Mouse (Mus musculus): Measurements from ENCODE around the gene 4930524J08Rik. TPM values are rescaled to one million over a fixed set of nuclear protein-coding genes. Genes with fewer than 3 reads are reported as not detected.

The 4930524J08Rik gene
- polyA plus RNA-seq, 1 experiment = 2.8 TPM

- DNase-seq (ENCODE audit: extremely low spot score in 1 of 2, low spot score in 1 of 2) = no peak
Observed at GRCm38 (mm10) chr5:100003895-100004294, 25.0 kb downstream of the 4930524J08Rik start.

GRCm38 (mm10) chr5:100005431-100005830 is 26.6 kb downstream of the 4930524J08Rik start:
- DNase-seq (ENCODE audit: extremely low spot score in 1 of 2, low spot score in 1 of 2) = no peak

GRCm38 (mm10) chr5:100005896-100006295 is 27.0 kb downstream of the 4930524J08Rik start:
- DNase-seq (ENCODE audit: extremely low spot score in 1 of 2, low spot score in 1 of 2) = no peak

DNA sequence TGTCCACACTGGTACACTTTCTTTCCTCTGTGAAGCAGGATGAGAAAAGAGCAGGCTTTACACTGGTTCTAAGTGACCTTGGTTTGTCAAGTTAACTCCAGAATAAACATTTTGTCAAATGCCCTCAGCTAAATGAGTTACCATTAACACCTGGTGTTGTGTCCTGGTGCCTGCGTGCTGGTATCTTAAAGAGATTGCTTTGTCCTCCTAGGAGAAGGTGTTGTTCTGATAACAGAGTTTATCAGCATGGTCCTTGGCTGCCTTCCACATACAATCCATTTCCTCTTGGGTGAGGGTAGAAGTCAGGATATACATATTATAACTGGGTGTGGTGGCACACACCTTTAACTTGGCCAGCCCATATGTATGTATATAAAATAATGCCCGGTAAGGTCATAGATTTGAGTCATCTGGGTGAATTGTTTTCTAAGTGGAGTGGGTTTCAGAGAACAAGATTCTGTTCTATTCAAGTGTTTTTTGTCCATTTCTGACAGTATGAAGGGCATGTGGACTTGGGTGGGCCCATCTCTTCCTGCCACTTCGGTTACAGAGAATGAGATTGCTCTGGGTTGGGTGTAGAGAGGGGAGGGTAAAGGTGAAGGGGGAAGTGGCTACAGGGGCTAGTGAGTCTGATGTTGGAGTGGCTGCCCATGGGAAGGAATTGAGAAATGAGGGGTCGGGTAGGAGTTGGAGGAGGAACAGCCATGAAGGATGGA is 27.6 kb downstream of the 4930524J08Rik start:
- no peak for DNase-seq (ENCODE audit: extremely low spot score in 1 of 2, low spot score in 1 of 2)

- no peak for DNase-seq (ENCODE audit: extremely low spot score in 1 of 2, low spot score in 1 of 2)
Observed at GRCm38 (mm10) chr5:100007040-100007375, 28.1 kb downstream of the 4930524J08Rik start.

GRCm38 (mm10) chr5:100008485-100008884 is 29.6 kb downstream of the 4930524J08Rik start:
- DNase-seq (ENCODE audit: extremely low spot score in 1 of 2, low spot score in 1 of 2) = no peak

GRCm38 (mm10) chr5:100012599-100012998 is 33.7 kb downstream of the 4930524J08Rik start:
- no peak for DNase-seq (ENCODE audit: extremely low spot score in 1 of 2, low spot score in 1 of 2)

DNA sequence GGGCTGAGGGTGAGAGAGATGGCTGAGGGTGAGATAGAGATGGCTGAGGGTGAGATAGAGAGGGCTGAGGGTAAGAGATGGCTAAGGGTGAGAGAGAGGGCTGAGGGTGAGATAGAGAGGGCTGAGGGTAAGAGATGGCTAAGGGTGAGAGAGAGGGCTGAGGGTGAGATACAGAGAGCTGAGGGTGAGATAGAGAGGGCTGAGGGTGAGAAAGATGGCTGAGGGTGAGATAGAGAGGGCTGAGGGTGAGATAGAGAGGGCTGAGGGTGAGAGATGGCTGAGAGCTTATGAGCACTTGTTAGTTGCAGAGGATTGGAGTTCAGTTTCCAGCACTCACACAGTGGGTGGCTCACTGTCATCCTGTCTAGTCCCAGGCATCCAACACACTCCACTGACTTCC is 41.2 kb downstream of the 4930524J08Rik start:
- DNase-seq (ENCODE audit: extremely low spot score in 1 of 2, low spot score in 1 of 2) = no peak

DNA sequence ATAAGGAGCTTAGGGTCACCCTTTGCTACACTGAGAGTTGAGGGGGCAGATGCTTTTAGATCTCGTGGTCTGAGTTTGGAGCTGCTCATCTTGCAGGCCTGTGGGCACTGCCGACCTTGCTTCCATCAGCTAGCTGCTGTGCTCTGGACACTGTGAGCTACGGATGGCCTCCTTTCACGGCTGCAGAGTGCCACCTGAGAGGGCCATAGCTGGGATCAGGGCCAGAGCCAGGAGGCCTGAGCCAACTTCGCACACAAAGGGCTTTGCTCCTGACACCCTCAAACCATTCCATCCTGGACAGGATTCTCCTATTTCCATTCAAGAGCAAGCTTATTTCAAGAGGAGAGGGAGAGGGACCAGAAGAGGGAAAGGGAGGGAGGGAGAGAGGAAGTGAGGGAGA is 45.5 kb downstream of the 4930524J08Rik start:
- DNase-seq (ENCODE audit: extremely low spot score in 1 of 2, low spot score in 1 of 2) = no peak

DNA sequence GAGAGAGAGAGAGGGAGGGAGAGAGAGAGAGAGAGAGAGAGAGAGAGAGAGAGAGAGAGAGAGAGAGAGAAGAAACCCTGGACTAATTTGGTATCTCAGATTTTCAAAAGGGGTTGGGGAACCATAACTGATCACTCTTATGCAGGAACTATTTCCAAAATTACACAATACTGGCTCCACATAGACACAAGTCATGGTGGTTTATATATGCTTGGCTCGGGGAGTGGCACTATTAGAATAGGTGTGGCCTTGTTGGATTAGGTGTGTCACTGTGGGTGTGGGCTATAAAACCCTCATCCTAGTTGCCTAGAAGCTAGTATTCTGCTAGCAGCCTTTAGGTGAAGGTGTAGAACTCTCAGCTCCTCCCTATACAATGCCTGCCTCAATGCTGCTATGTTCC is 46.0 kb downstream of the 4930524J08Rik start:
- no peak for DNase-seq (ENCODE audit: extremely low spot score in 1 of 2, low spot score in 1 of 2)

Other genes starting within 250 kb of the 4930524J08Rik start
- gene Rasgef1b, start 250.0 kb upstream of the 4930524J08Rik start, polyA plus RNA-seq (2012; rRNA removed) = 45.0 and 52.1 TPM in 2 replicates
- gene Vamp9, start 72.8 kb upstream of the 4930524J08Rik start, polyA plus RNA-seq (2012; rRNA removed) = 0.86 and 1.1 TPM in 2 replicates
- gene Hnrnpd, start 123 bp upstream of the 4930524J08Rik start, polyA plus RNA-seq (2012; rRNA removed) = 149 and 161 TPM in 2 replicates
- gene Hnrnpdl, start 60.6 kb downstream of the 4930524J08Rik start, polyA plus RNA-seq (2012; rRNA removed) = 302 and 335 TPM in 2 replicates
- gene Enoph1, start 60.9 kb downstream of the 4930524J08Rik start, polyA plus RNA-seq (2012; rRNA removed) = 83.9 and 85.0 TPM in 2 replicates
- gene Tmem150c, start 180.7 kb downstream of the 4930524J08Rik start, polyA plus RNA-seq (2012; rRNA removed) = 23.2 and 27.6 TPM in 2 replicates

Measured in frontal cortex, adult 2 months (tissue).